Mouse (Mus musculus): ENCODE data around the gene Mbd6. TPM values are rescaled to one million over a fixed set of nuclear protein-coding genes. Genes with fewer than 3 reads are reported as not detected.

The Mbd6 gene
- total and polyA plus RNA-seq, 3 experiments = 19.2 to 22.3 (median 20.4) TPM

- H3K36me3 ChIP-seq (ENCODE audit: control insufficient read depth, insufficient read depth, low read length) = no peaks in the 10 kb centered on the region
- 35% methylated on average over 31 of the region's 31 CpGs for WGBS
- no peak for DNase-seq
- no peaks in the 10 kb centered on the region for H3K4me1 ChIP-seq (ENCODE audit: control insufficient read depth, insufficient read depth, low read length)
- H3K4me3 ChIP-seq = no peak overlapping the region
- no peak overlapping the region for H3K9ac ChIP-seq (ENCODE audit: low read depth, low read length)
- no peak for TF ChIP-seq EP300 (IDR thresholded peaks at IDR 0.05; ENCODE audit: insufficient read depth, low read depth, low read length)
- peak; percentile 16; the same call in 1 of the 2 replicates for TF ChIP-seq CTCF (IDR thresholded peaks at IDR 0.05)
- no peak for TF ChIP-seq POLR2A (IDR thresholded peaks at IDR 0.05; ENCODE audit: insufficient read depth, low read depth, low read length)
- peaks cover 3% of the 10 kb centered on the region; the same call in 1 of the 2 replicates for H3K27me3 ChIP-seq (ENCODE audit: control insufficient read depth, insufficient read depth, low read length)
- intact Hi-C loops (cut with DNase I) = no loop called here
- H3K79me2 ChIP-seq (replicated peaks; ENCODE audit: control insufficient read depth, insufficient read depth, low read length) = no peaks in the 10 kb centered on the region
- no peak overlapping the region for H3K27ac ChIP-seq
These were observed 43.5 kb upstream of the Mbd6 start for GRCm38 (mm10) chr10:127332211-127332874.

GRCm38 (mm10) chr10:127330212-127330611, 41.4 kb upstream of the Mbd6 start:
- DNase-seq = no peak
- H3K9ac ChIP-seq (ENCODE audit: low read depth, low read length) = no peak overlapping the region
- H3K27ac ChIP-seq = no peak overlapping the region
- H3K36me3 ChIP-seq (ENCODE audit: control insufficient read depth, insufficient read depth, low read length) = no peaks in the 10 kb centered on the region
- H3K27me3 ChIP-seq (ENCODE audit: control insufficient read depth, insufficient read depth, low read length) = peaks cover 5% of the 10 kb centered on the region; the same call in 1 of the 2 replicates
- H3K79me2 ChIP-seq (replicated peaks; ENCODE audit: control insufficient read depth, insufficient read depth, low read length) = no peaks in the 10 kb centered on the region
- 72% methylated on average over 7 of the region's 7 CpGs for WGBS
- no peak overlapping the region for H3K4me3 ChIP-seq
- TF ChIP-seq CTCF (IDR thresholded peaks at IDR 0.05) = no peak
- no peak for TF ChIP-seq EP300 (IDR thresholded peaks at IDR 0.05; ENCODE audit: insufficient read depth, low read depth, low read length)
- no peak for TF ChIP-seq POLR2A (IDR thresholded peaks at IDR 0.05; ENCODE audit: insufficient read depth, low read depth, low read length)
- H3K4me1 ChIP-seq (ENCODE audit: control insufficient read depth, insufficient read depth, low read length) = no peaks in the 10 kb centered on the region
- intact Hi-C loops (cut with DNase I) = no loop called here

GRCm38 (mm10) chr10:127327461-127328145, 38.8 kb upstream of the Mbd6 start:
- 45% methylated on average over 18 of the region's 18 CpGs for WGBS
- intact Hi-C loops (cut with DNase I) = loop anchor here (5.0 kb wide), 1 partner anchor 155 kb away; no protein-coding TSS in a partner anchor
- Histone ChIP-seq H3K4me1 (ENCODE audit: control insufficient read depth, insufficient read depth, low read length) (no peaks in the 10 kb centered on the region), H3K36me3 (ENCODE audit: control insufficient read depth, insufficient read depth, low read length) (no peaks in the 10 kb centered on the region), H3K9ac (ENCODE audit: low read depth, low read length) (no peak overlapping the region), H3K27me3 (ENCODE audit: control insufficient read depth, insufficient read depth, low read length) (peaks cover 2% of the 10 kb centered on the region; the same call in 1 of the 2 replicates), H3K79me2 (replicated peaks; ENCODE audit: control insufficient read depth, insufficient read depth, low read length) (no peaks in the 10 kb centered on the region), H3K4me3 (no peak overlapping the region), H3K27ac (no peak overlapping the region)
- no peak for TF ChIP-seq CTCF (IDR thresholded peaks at IDR 0.05)
- TF ChIP-seq POLR2A (IDR thresholded peaks at IDR 0.05; ENCODE audit: insufficient read depth, low read depth, low read length) = no peak
- no peak for TF ChIP-seq EP300 (IDR thresholded peaks at IDR 0.05; ENCODE audit: insufficient read depth, low read depth, low read length)
- DNase-seq = no peak

- Histone ChIP-seq H3K36me3 (ENCODE audit: control insufficient read depth, insufficient read depth, low read length) (no peaks in the 10 kb centered on the region), H3K9ac (ENCODE audit: low read depth, low read length) (peak overlapping the region; percentile 64), H3K4me3 (peak overlapping the region; percentile 55), H3K4me1 (ENCODE audit: control insufficient read depth, insufficient read depth, low read length) (no peaks in the 10 kb centered on the region), H3K79me2 (replicated peaks; ENCODE audit: control insufficient read depth, insufficient read depth, low read length) (no peaks in the 10 kb centered on the region), H3K27ac (peak overlapping the region; percentile 13; the same call in 1 of the 2 replicates), H3K27me3 (ENCODE audit: control insufficient read depth, insufficient read depth, low read length) (peaks cover 2% of the 10 kb centered on the region; the same call in 1 of the 2 replicates)
- peak in 1 of 2 experiments; percentile 47 for DNase-seq
- WGBS = 12% methylated on average over 29 of the region's 29 CpGs
- intact Hi-C loops (cut with DNase I) = loop anchor here (5.0 kb wide), 1 partner anchor 155 kb away; no protein-coding TSS in a partner anchor
- TF ChIP-seq EP300 (IDR thresholded peaks at IDR 0.05; ENCODE audit: insufficient read depth, low read depth, low read length) = no peak
- TF ChIP-seq POLR2A (IDR thresholded peaks at IDR 0.05; ENCODE audit: insufficient read depth, low read depth, low read length) = no peak
- no peak for TF ChIP-seq CTCF (IDR thresholded peaks at IDR 0.05)
These were observed 38.0 kb upstream of the Mbd6 start for GRCm38 (mm10) chr10:127326828-127327227.

GRCm38 (mm10) chr10:127326017-127326801, 37.4 kb upstream of the Mbd6 start:
- TF ChIP-seq EP300 (IDR thresholded peaks at IDR 0.05; ENCODE audit: insufficient read depth, low read depth, low read length) (no peak), CTCF (IDR thresholded peaks at IDR 0.05) (no peak), POLR2A (IDR thresholded peaks at IDR 0.05; ENCODE audit: insufficient read depth, low read depth, low read length) (no peak)
- H3K36me3 ChIP-seq (ENCODE audit: control insufficient read depth, insufficient read depth, low read length) = no peaks in the 10 kb centered on the region
- 7% methylated on average over 54 of the region's 54 CpGs for WGBS
- intact Hi-C loops (cut with DNase I) = loop anchor here (5.0 kb wide), 1 partner anchor 154 kb away; no protein-coding TSS in a partner anchor
- H3K9ac ChIP-seq (ENCODE audit: low read depth, low read length) = peak overlapping the region; percentile 64
- peak overlapping the region; percentile 13; the same call in 1 of the 2 replicates for H3K27ac ChIP-seq
- H3K79me2 ChIP-seq (replicated peaks; ENCODE audit: control insufficient read depth, insufficient read depth, low read length) = no peaks in the 10 kb centered on the region
- H3K4me3 ChIP-seq = peak overlapping the region; percentile 55
- peaks cover 2% of the 10 kb centered on the region; the same call in 1 of the 2 replicates for H3K27me3 ChIP-seq (ENCODE audit: control insufficient read depth, insufficient read depth, low read length)
- H3K4me1 ChIP-seq (ENCODE audit: control insufficient read depth, insufficient read depth, low read length) = no peaks in the 10 kb centered on the region
- peak; percentile 52 to 62 for DNase-seq

All from heart, adult 2 months (tissue).